Comparison of ENCODE assay signal across 13 mouse cellular contexts in genomic region chr7:112711977-112712376, GRCm38 (mm10). TPM values are rescaled to one million over a fixed set of nuclear protein-coding genes. Genes with fewer than 3 reads are reported as not detected.
"Had no signal": no experiment of that assay in that cellular context is flagged by ENCODE, and none has a peak within 500 bp of the region (broad histone marks: within the 10 kb centered on the region; RNA-seq: fewer than 3 reads in every experiment).

No protein-coding gene starts in this region.

- H3K4me3 ChIP-seq: layer of hippocampus, adult 2 months; limb, embryonic 12.5 days; liver, embryonic 13.5 days; lung, embryonic 15.5 days; midbrain, embryonic 13.5 days had no signal

- DNase-seq: kidney, postnatal 4 days; liver; liver, embryonic 13.5 days; liver, postnatal 0 days; lung, postnatal 14 days; right cerebral cortex, postnatal 14 days; thymus, adult 18-20 months; thymus, postnatal 14 days had no signal

- H3K9me3 ChIP-seq: limb, embryonic 12.5 days; liver, embryonic 13.5 days; lung, embryonic 15.5 days; midbrain, embryonic 13.5 days had no signal

- ATAC-seq: liver, postnatal 0 days; midbrain, embryonic 13.5 days had no signal

- H3K4me2 ChIP-seq: limb, embryonic 12.5 days; liver, embryonic 13.5 days; lung, embryonic 15.5 days; midbrain, embryonic 13.5 days had no signal

- H3K9ac ChIP-seq: limb, embryonic 12.5 days; liver, embryonic 13.5 days; liver, postnatal 0 days; lung, embryonic 15.5 days; midbrain, embryonic 13.5 days had no signal

- H3K27me3 ChIP-seq: limb, embryonic 12.5 days; liver, embryonic 13.5 days; lung, embryonic 15.5 days; midbrain, embryonic 13.5 days had no signal

- H3K36me3 ChIP-seq: limb, embryonic 12.5 days; liver, embryonic 13.5 days; lung, embryonic 15.5 days; midbrain, embryonic 13.5 days had no signal

- H3K27ac ChIP-seq: layer of hippocampus, adult 2 months; limb, embryonic 12.5 days; liver, embryonic 13.5 days; lung, embryonic 15.5 days; macrophage; midbrain, embryonic 13.5 days had no signal

RNA-seq across cellular contexts. Expression of gene Tead1, which starts 32.9 kb away (rescaled TPM):
- polyA plus RNA-seq: macrophage had no signal
